Mouse (Mus musculus) heart, embryonic 10.5 days (tissue): Measurements from ENCODE around the gene Rgs5. TPM values are rescaled to one million over a fixed set of nuclear protein-coding genes. Genes with fewer than 3 reads are reported as not detected.

ENCODE experiments used
- DNase-seq: peaks from one replicate; pipeline ENCODE4 v3.0.0-alpha.2; 2017; ENCODE audit warnings: low spot score
- H3K27ac ChIP-seq: fragments of 300-500 bp; sonication (generic); 2 replicates; pipeline ENCODE4 v1.5.1; 2016; ENCODE audit warnings: mild to moderate bottlenecking
- H3K27me3 ChIP-seq: fragments of 300-500 bp; sonication (generic); 2 replicates; pipeline ENCODE4 v1.6.1; 2016; ENCODE audit warnings: mild to moderate bottlenecking; ENCODE audit not compliant: poor library complexity, insufficient read depth, severe bottlenecking
- H3K36me3 ChIP-seq: fragments of 300-500 bp; sonication (generic); 2 replicates; pipeline ENCODE4 v1.6.1; 2016; ENCODE audit warnings: mild to moderate bottlenecking, moderate library complexity
- H3K4me1 ChIP-seq: fragments of 300-500 bp; sonication (generic); 2 replicates; pipeline ENCODE4 v1.6.1; 2016; ENCODE audit warnings: mild to moderate bottlenecking
- H3K4me3 ChIP-seq: fragments of 300-500 bp; sonication (generic); 2 replicates; pipeline ENCODE4 v1.5.1; 2016; ENCODE audit warnings: mild to moderate bottlenecking, moderate library complexity
- H3K9me3 ChIP-seq: fragments of 300-500 bp; sonication (generic); 2 replicates; pipeline ENCODE4 v1.6.1; 2016; ENCODE audit warnings: mild to moderate bottlenecking, moderate library complexity
- WGBS: fragments of 180-500 bp; shearing (Covaris S2); methylation state at CpG from one replicate; pipeline ENCODE4 v1.1.7; 2016; 5-methylcytosine and 5-hydroxymethylcytosine counted together
- polyA plus RNA-seq: library from polyadenylated mRNA; unstranded; fragments of >200 nt; fragmentation: Nextera tagmentation; extraction: Ambion mirVana; gene quantifications from 2 replicates; pipeline ENCODE4 v1.2.1, GENCODE M21; 2016

Gene Rgs5
- polyA plus RNA-seq, 1 experiment from 2014 or later = 19.3 TPM

DNA sequence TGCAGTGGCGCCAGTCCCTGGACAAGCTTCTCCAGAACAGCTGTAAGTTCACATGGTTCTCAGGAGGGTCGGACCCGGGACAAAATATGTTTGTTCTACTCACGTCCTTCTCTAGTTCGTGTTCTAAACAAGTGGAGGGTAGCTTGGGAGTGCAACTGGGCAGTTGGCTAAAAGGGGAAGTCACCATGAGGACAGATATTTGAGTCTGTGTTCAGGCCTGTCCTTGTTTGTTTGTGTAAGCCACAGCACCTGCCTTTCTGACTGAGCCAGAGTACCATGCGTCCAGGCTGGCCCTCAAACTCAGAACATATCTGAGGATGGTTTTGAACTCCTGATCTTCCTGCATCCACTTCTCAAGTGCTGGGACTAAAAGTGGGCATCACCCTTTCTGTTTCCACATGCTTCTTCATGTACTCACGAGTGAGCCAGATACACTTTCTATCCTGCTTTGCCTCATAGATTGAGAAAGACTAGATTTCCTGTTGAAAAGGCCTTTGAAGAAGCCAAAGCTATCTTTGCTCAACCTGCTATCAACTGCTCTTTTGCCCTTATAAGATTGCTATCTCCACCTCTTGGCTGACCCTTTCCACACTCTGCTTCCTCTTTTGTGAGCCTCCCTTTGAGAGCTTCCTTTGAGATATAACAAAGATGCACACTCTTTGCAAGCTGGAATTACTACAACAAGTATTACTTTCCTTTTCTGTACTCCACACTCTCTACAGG is 27.6 kb downstream of the Rgs5 start:
- Histone ChIP-seq H3K36me3 (no peaks in the 10 kb centered on the region), H3K4me1 (no peaks in the 10 kb centered on the region), H3K27me3 (no peaks in the 10 kb centered on the region), H3K4me3 (no peak overlapping the region), H3K27ac (no peak overlapping the region), H3K9me3 (no peaks in the 10 kb centered on the region)
- DNase-seq = no peak
- WGBS = 80% methylated on average over 7 of the region's 7 CpGs

- DNase-seq = no peak
- H3K27ac ChIP-seq = no peak overlapping the region
- H3K4me1 ChIP-seq = no peaks in the 10 kb centered on the region
- H3K27me3 ChIP-seq = no peaks in the 10 kb centered on the region
- H3K9me3 ChIP-seq = no peaks in the 10 kb centered on the region
- 75% methylated on average over 5 of the region's 5 CpGs for WGBS
- H3K36me3 ChIP-seq = no peaks in the 10 kb centered on the region
- H3K4me3 ChIP-seq = no peak overlapping the region
These were observed 30.0 kb downstream of the Rgs5 start for GRCm38 (mm10) chr1:169685257-169685656.

DNA sequence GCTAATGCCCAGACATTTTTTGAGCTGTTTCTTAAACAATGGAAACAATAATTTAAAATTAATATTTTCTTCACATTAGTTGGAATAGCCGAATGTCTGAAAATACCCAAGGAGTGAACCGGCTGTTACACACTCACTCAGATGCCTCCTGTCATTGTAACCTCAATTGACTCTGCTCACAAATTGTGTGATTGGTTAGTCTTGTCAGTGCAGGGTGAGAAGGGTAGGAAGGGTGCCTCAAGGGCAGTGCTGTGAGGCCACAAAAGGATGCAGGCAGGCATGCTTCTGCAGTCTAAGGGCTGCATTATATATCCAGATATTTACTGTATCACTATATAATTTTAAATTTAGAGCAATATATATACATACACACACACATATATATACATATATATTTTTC is 37.7 kb downstream of the Rgs5 start:
- H3K4me1 ChIP-seq = no peaks in the 10 kb centered on the region
- 82% methylated on average over 2 of the region's 2 CpGs for WGBS
- no peaks in the 10 kb centered on the region for H3K27me3 ChIP-seq
- H3K36me3 ChIP-seq = no peaks in the 10 kb centered on the region
- H3K27ac ChIP-seq = no peak overlapping the region
- DNase-seq = no peak
- no peaks in the 10 kb centered on the region for H3K9me3 ChIP-seq
- H3K4me3 ChIP-seq = no peak overlapping the region

- no peaks in the 10 kb centered on the region for H3K9me3 ChIP-seq
- DNase-seq = no peak
- H3K36me3 ChIP-seq = no peaks in the 10 kb centered on the region
- H3K27me3 ChIP-seq = no peaks in the 10 kb centered on the region
- WGBS = 66% methylated on average over 3 of the region's 3 CpGs
- H3K4me1 ChIP-seq = no peaks in the 10 kb centered on the region
- H3K4me3 ChIP-seq = no peak overlapping the region
- no peak overlapping the region for H3K27ac ChIP-seq
These were observed 38.2 kb downstream of the Rgs5 start for GRCm38 (mm10) chr1:169693537-169693936.

DNA sequence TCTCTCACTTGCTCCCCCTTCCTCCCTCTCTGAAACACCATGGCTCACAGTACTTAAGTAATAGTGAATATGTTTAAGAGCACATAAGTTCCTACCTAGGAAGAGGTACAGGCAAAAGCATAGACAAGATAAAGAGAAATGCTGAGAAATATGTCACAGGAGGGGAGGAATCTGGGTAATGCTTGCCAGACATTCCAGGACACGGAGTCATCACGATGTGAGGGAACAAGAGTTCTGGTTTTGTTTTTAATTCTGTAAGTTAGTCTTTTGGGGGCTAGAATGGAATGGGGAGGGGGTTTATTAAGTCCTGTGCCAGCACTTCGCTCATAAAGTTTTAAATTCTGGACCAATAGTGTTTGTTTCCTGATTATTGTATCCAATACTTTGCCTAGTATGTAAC is 40.1 kb downstream of the Rgs5 start:
- H3K27me3 ChIP-seq = no peaks in the 10 kb centered on the region
- H3K27ac ChIP-seq = no peak overlapping the region
- no peak overlapping the region for H3K4me3 ChIP-seq
- no peaks in the 10 kb centered on the region for H3K4me1 ChIP-seq
- no peak for DNase-seq
- H3K9me3 ChIP-seq = no peaks in the 10 kb centered on the region
- 76% methylated on average over 3 of the region's 3 CpGs for WGBS
- H3K36me3 ChIP-seq = no peaks in the 10 kb centered on the region

DNA sequence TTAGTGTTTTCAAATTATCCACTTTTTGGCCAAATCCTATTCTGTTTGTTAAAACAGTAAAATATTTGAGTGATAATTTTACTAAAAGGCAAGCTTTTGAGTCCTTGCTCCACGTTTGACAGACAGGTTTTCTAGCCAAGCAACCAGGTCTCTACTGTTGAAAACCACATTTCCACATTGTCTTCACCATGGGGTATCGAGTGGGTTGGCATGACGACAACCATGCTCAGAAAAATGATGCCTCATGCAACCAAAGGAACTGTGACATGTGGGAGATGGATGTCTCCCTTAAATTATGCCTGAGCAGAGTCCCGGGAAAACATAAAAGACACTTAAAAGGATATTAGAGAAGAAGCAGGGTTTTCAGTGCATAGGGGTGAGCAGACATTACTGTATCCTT is 41.9 kb downstream of the Rgs5 start:
- no peaks in the 10 kb centered on the region for H3K27me3 ChIP-seq
- H3K4me3 ChIP-seq = no peak overlapping the region
- no peaks in the 10 kb centered on the region for H3K36me3 ChIP-seq
- no peak for DNase-seq
- H3K4me1 ChIP-seq = no peaks in the 10 kb centered on the region
- H3K9me3 ChIP-seq = no peaks in the 10 kb centered on the region
- WGBS = 74% methylated on average over 4 of the region's 4 CpGs
- H3K27ac ChIP-seq = no peak overlapping the region

- no peak for DNase-seq
- Histone ChIP-seq H3K9me3 (no peaks in the 10 kb centered on the region), H3K4me1 (no peaks in the 10 kb centered on the region), H3K27ac (no peak overlapping the region), H3K36me3 (no peaks in the 10 kb centered on the region), H3K4me3 (no peak overlapping the region), H3K27me3 (no peaks in the 10 kb centered on the region)
- 88% methylated on average over 2 of the region's 2 CpGs for WGBS
These were observed 43.9 kb downstream of the Rgs5 start for GRCm38 (mm10) chr1:169699184-169699583.

GRCm38 (mm10) chr1:169704395-169705087 is 49.2 kb downstream of the Rgs5 start:
- no peaks in the 10 kb centered on the region for H3K36me3 ChIP-seq
- no peaks in the 10 kb centered on the region for H3K9me3 ChIP-seq
- no peak overlapping the region for H3K4me3 ChIP-seq
- DNase-seq = no peak
- 76% methylated on average over 4 of the region's 4 CpGs for WGBS
- H3K27ac ChIP-seq = no peak overlapping the region
- no peaks in the 10 kb centered on the region for H3K27me3 ChIP-seq
- no peaks in the 10 kb centered on the region for H3K4me1 ChIP-seq

GRCm38 (mm10) chr1:169721836-169722235 is 66.5 kb downstream of the Rgs5 start:
- no peak for DNase-seq
- 78% methylated on average over 2 of the region's 2 CpGs for WGBS
- no peaks in the 10 kb centered on the region for H3K36me3 ChIP-seq

DNA sequence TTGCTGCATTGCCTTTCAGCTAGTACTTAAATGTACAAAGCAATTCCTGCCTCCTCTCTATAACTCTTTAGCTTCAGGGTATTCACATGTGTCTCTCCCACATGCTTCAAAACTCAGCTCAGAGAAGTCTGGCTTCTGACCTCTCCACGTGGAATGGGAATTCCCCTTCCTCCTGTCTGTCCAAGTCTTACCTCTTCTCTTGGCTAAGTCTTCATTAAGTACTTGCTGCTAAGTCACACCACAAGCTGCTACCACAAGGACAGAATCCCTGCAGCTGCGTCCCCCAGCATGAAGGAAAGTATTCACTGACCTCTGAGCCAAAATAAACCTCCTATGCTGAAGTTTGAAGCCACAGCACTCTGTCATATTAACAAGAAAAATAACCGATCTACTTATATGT is 71.0 kb downstream of the Rgs5 start:
- H3K9me3 ChIP-seq = no peaks in the 10 kb centered on the region
- 75% methylated on average over 3 of the region's 3 CpGs for WGBS
- no peaks in the 10 kb centered on the region for H3K36me3 ChIP-seq
- H3K4me3 ChIP-seq = no peak overlapping the region
- H3K4me1 ChIP-seq = no peaks in the 10 kb centered on the region
- H3K27ac ChIP-seq = no peak overlapping the region
- H3K27me3 ChIP-seq = no peaks in the 10 kb centered on the region
- no peak for DNase-seq

More at GRCm38 (mm10) chr1:169721836-169722235, 66.5 kb downstream of the Rgs5 start:
- no peaks in the 10 kb centered on the region for H3K4me1 ChIP-seq
- no peak overlapping the region for H3K27ac ChIP-seq
- no peaks in the 10 kb centered on the region for H3K9me3 ChIP-seq
- H3K27me3 ChIP-seq = no peaks in the 10 kb centered on the region
- no peak overlapping the region for H3K4me3 ChIP-seq

- Histone ChIP-seq H3K27me3 (no peaks in the 10 kb centered on the region), H3K36me3 (no peaks in the 10 kb centered on the region), H3K4me1 (no peaks in the 10 kb centered on the region), H3K9me3 (no peaks in the 10 kb centered on the region), H3K4me3 (no peak overlapping the region), H3K27ac (no peak overlapping the region)
- no peak for DNase-seq
- 80% methylated on average over 7 of the region's 7 CpGs for WGBS
These were observed 75.3 kb downstream of the Rgs5 start for GRCm38 (mm10) chr1:169730599-169731100.

- H3K27ac ChIP-seq = no peak overlapping the region
- no peak overlapping the region for H3K4me3 ChIP-seq
- no peaks in the 10 kb centered on the region for H3K36me3 ChIP-seq
- H3K4me1 ChIP-seq = no peaks in the 10 kb centered on the region
- DNase-seq = no peak
- 79% methylated on average over 6 of the region's 6 CpGs for WGBS
- no peaks in the 10 kb centered on the region for H3K27me3 ChIP-seq
- no peaks in the 10 kb centered on the region for H3K9me3 ChIP-seq
These were observed 80.8 kb downstream of the Rgs5 start for GRCm38 (mm10) chr1:169736139-169736538.

GRCm38 (mm10) chr1:169737231-169737630 is 81.9 kb downstream of the Rgs5 start:
- WGBS = 82% methylated on average over 6 of the region's 6 CpGs

More at GRCm38 (mm10) chr1:169737231-169737630, 81.9 kb downstream of the Rgs5 start:
- Histone ChIP-seq H3K36me3 (no peaks in the 10 kb centered on the region), H3K9me3 (no peaks in the 10 kb centered on the region), H3K27me3 (no peaks in the 10 kb centered on the region), H3K4me1 (no peaks in the 10 kb centered on the region), H3K27ac (no peak overlapping the region), H3K4me3 (no peak overlapping the region)
- no peak for DNase-seq
